In genomic region chr9:93072140-93072539, GRCm38 (mm10) we compare ENCODE assay signal across 18 mouse cellular contexts.
DNase-seq lines count a peak whose midpoint lies in the region; TF ChIP-seq lines count a peak whose summit lies in the region.
"Had no signal": no experiment of that assay in that cellular context is flagged by ENCODE, and none has a peak within 500 bp of the region (broad histone marks: within the 10 kb centered on the region; RNA-seq: fewer than 3 reads in every experiment).

No protein-coding gene starts in this region.

- H3K4me3 ChIP-seq in cerebellum, adult 2 months (replicated peaks; ENCODE audit: insufficient read depth, low read depth, low read length), result no peak overlapping the region
- H3K4me3 ChIP-seq: embryonic facial prominence, embryonic 10.5 days; forebrain, embryonic 13.5 days; heart, adult 2 months; heart, embryonic 15.5 days; hindbrain, embryonic 13.5 days had no signal

- no peak overlapping the region for H3K27ac ChIP-seq in cerebellum, adult 2 months (ENCODE audit: insufficient read depth, low read length)
- H3K27ac ChIP-seq: embryonic facial prominence, embryonic 10.5 days; forebrain, embryonic 13.5 days; heart, adult 2 months; heart, embryonic 15.5 days; hindbrain, embryonic 13.5 days had no signal

- TF ChIP-seq POLR2A in cerebellum, adult 2 months (IDR thresholded peaks at IDR 0.05; ENCODE audit: borderline replicate concordance, insufficient read depth, low read length), result no peak

- H3K4me1 ChIP-seq in cerebellum, adult 2 months (ENCODE audit: control insufficient read depth, insufficient read depth, low read length), result peaks cover 2% of the 10 kb centered on the region; the same call in 1 of the 2 replicates
- H3K4me1 ChIP-seq: embryonic facial prominence, embryonic 10.5 days; forebrain, embryonic 13.5 days; heart, embryonic 15.5 days; hindbrain, embryonic 13.5 days had no signal

- DNase-seq in cerebellum, adult 2 months, result peak; percentile 17 to 45
- DNase-seq in cerebellum, adult 8-10 months, result no peak
- peak; percentile 22 for DNase-seq in brain, adult 2 months (ENCODE audit: low read depth, low spot score)
- peak; percentile 19 for DNase-seq in cerebellum, adult 9-11 months
- peak; percentile 19 to 23 for DNase-seq in cerebellum, postnatal 36 days
- no peak for DNase-seq in liver
- DNase-seq: adrenal gland, adult 2 months; adrenal gland, postnatal 25 days; forebrain, postnatal 0 days; gastrocnemius, postnatal 14 days; heart, adult 2 months; heart, postnatal 14 days had no signal

- H3K27me3 ChIP-seq in cerebellum, adult 2 months (ENCODE audit: control insufficient read depth, insufficient read depth, low read length), result no peaks in the 10 kb centered on the region
- H3K27me3 ChIP-seq: CH12.LX; forebrain, embryonic 13.5 days; heart, embryonic 15.5 days; hindbrain, embryonic 13.5 days; Patski had no signal

- WGBS in cerebellum, adult 2 months, result 53% methylated on average over 3 of the region's 3 CpGs

- TF ChIP-seq CTCF in cerebellum, adult 2 months (IDR thresholded peaks at IDR 0.05; ENCODE audit: borderline replicate concordance, insufficient read depth, low read depth, low read length), result no peak

Comparison
In these comparisons a context has a peak if more than half of its experiments do, and no peak if none do; other contexts are left out.
1. DNase-seq: peak in cerebellum, adult 2 months (2 of 2), brain, adult 2 months (single experiment), cerebellum, adult 9-11 months (single experiment) and cerebellum, postnatal 36 days (2 of 2); none in cerebellum, adult 8-10 months (single experiment) and liver (single experiment).